Mouse (Mus musculus) gastrocnemius, adult 2 months (tissue): Measurements from ENCODE around the gene Relt. TPM values are rescaled to one million over a fixed set of nuclear protein-coding genes. Genes with fewer than 3 reads are reported as not detected.

ENCODE experiments used
- DNase-seq: peaks from one replicate; pipeline ENCODE4 v3.0.0; 2022
- H3K27ac ChIP-seq: fragments of 200-600 bp; 2 replicates; pipeline ENCODE4 v1.8.1; 2022; ENCODE audit warnings: mild to moderate bottlenecking
- H3K4me3 ChIP-seq: fragments of 200-600 bp; 2 replicates; pipeline ENCODE4 v1.8.1; 2022; ENCODE audit warnings: mild to moderate bottlenecking, moderate library complexity
- CTCF ChIP-seq: fragments of 200-600 bp; IDR thresholded peaks from 2 replicates; pipeline ENCODE4 v1.8.1; 2022; ENCODE audit warnings: antibody characterized with exemption, mild to moderate bottlenecking, moderate library complexity
- intact Hi-C: fragments of 180-260 bp; cut with DNase I; formaldehyde crosslinking; loops from one replicate; pipeline ENCODE4 v1.15.1; 2025
- total RNA-seq, 2 experiments: library from RNA; stranded (reverse); gene quantifications; 2 replicates each; pipeline ENCODE4 v1.2.3; 2021

Relt gene
- total RNA-seq, 2 experiments from 2014 or later, result 9.5 to 19.8 TPM

DNA sequence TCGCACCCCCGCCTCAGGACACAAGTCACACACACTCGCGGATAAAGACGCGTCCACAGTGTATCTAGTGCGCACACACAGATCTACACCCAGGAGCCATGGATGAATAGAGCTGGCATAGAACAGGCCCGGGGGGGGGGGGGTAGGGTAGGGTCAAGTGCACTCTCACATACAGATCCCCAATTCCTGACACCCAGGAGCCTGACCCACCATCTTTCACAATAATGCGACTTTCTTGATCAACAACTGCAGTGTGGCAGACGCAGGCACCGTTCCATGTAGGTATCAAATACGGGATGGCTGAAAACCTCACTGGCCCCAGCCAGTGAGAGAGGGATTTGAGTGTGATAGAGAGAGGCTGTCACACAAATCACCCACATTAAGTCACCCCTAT lies 31.6 kb upstream of the Relt start:
- Histone ChIP-seq H3K27ac (peak overlapping the region; percentile 88), H3K4me3 (peak overlapping the region; percentile 81)
- intact Hi-C loops, result no loop called here
- peak; percentile 29 for DNase-seq
- no peak for TF ChIP-seq CTCF

GRCm38 (mm10) chr7:100894057-100894832 lies 31.0 kb upstream of the Relt start:
- intact Hi-C loops, result no loop called here
- Histone ChIP-seq H3K27ac (peak overlapping the region; percentile 88), H3K4me3 (peak overlapping the region; percentile 81)
- DNase-seq, result peak; percentile 65
- TF ChIP-seq CTCF, result no peak

DNA sequence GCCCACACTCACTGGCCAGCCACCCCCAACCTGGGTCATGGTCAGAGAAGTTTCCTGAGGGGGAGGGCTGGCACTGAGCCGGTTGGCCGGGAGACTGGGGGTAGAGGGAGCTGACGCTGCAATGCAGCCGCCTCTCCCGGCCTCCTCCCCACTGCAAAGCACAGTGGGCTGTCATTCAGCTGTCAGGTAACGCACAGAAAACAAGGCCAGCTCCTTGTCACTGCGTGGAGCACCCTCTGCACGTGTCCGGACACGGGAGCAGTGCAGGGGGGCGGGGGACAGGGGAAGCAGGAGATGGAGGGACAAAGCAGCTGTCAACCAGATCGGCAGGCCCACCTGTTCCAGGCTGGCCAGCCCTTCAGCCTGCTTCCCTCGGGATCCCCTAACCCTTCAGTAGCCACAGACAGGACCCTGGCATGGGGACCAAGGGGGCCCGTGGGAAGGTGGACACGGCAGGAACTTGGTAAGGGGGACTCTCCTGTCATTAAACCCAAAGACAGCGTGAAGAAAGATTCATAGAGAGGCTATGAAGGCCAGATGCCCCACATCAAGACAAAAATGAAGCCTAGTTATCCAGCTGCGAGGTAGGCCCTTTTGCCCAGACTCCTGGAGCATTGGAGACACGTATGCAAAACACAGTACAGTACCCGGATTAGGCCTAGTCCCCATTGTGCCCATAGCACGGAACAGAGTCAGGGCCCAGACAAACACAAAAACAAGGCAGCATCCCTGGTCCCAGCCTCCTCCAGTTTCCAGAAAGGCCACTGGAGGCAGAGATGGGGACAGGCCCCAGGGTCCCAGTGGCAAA lies 30.2 kb upstream of the Relt start:
- peak overlapping the region; percentile 88 for H3K27ac ChIP-seq
- intact Hi-C loops, result no loop called here
- no peak for TF ChIP-seq CTCF
- DNase-seq, result peak; percentile 60
- H3K4me3 ChIP-seq, result peak overlapping the region; percentile 81

DNA sequence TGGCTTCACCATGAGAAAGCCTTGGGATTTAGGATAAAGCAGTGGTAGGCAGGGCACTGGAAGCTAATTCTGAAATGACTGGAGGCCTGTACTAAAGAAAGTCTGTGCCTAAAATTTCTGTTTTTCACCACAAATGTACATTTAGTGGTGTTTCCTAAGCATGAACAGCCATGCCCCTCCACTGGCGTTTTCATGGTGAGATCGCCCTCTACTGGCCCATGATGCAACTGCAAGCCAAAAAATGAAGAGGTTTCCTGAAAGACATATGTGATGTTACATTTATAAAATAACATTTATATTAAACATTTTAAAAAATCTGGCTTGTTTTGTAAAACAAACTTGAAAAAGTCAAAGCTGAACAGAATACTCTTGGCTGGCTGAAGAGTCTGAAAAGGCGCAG lies 23.3 kb upstream of the Relt start:
- DNase-seq, result peak; percentile 53

DNA sequence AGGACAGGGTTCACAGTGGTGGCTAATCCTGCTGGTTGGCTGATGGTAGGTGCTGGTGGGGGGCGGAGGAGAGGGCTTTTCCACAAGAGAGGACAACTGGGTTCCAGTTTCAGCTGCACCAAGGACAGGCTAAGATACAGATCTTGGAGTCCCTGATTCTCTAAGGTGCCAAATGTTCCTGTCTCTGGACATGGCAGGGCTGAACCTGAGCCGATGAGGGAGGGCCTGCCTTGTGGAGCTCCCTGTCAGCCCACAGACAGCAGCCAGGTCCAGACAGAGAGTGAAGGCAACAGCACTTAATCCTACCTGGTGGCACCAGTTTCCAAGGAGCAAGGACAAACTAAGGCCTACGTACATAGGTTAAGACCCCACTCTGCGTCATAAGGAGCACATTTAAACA lies 21.2 kb upstream of the Relt start:
- no peak for TF ChIP-seq CTCF
- intact Hi-C loops, result no loop called here
- DNase-seq, result peak; percentile 68
- H3K27ac ChIP-seq, result peak overlapping the region; percentile 87
- no peak overlapping the region for H3K4me3 ChIP-seq

More for the DNA sequence above, 23.3 kb upstream of the Relt start:
- intact Hi-C loops, result no loop called here
- no peak overlapping the region for H3K4me3 ChIP-seq
- H3K27ac ChIP-seq, result peak overlapping the region; percentile 28; the same call in 1 of the 2 replicates
- TF ChIP-seq CTCF, result peak; percentile 96

DNA sequence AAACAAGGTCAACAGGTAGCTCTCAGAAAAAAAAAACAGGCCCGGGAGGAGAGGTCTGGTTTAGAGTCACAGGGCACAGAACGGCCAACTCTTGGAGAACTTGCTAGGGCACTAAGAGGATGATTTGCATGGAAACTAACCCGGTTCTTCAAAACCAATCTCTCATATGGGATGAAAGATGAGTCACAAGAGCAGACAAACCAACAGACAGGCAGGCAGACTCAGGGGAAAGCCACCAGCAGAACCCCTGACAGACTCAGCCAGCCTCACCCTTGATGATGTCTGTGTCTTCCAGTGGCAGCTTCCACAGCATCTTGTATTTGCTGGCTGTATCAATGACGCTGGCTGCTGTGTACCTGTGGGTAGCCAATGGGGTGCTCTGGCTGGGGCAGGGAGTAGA lies 18.7 kb upstream of the Relt start:
- no peak for TF ChIP-seq CTCF
- DNase-seq, result peak; percentile 20
- peak overlapping the region; percentile 87 for H3K27ac ChIP-seq
- intact Hi-C loops, result loop anchor here (2.0 kb wide), 1 partner anchor 29 kb away; no protein-coding TSS in a partner anchor
- H3K4me3 ChIP-seq, result no peak overlapping the region

DNA sequence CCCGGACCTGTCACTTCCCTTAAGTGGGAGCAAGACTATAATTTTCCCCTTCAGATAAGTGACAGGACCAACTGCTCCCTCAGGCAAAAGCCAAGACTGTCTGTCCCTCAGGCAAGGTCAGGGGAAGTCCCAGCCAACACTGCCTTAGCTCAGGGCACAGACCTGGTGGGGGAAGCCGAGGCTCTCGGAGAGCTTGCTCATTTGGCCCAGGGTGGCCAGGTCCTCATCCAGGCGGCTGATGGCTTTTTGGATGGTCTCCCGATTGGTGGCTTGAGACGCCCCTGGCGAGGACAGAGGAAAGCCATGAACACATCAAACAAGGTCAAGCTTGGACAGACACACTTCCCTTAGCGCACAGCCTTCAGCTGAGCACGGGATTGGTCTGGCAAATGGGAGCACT lies 18.3 kb upstream of the Relt start:
- H3K27ac ChIP-seq, result peak overlapping the region; percentile 87
- peak overlapping the region; percentile 40 for H3K4me3 ChIP-seq
- DNase-seq, result peak; percentile 92
- TF ChIP-seq CTCF, result no peak
- intact Hi-C loops, result loop anchor here (2.0 kb wide), 1 partner anchor 29 kb away; no protein-coding TSS in a partner anchor

DNA sequence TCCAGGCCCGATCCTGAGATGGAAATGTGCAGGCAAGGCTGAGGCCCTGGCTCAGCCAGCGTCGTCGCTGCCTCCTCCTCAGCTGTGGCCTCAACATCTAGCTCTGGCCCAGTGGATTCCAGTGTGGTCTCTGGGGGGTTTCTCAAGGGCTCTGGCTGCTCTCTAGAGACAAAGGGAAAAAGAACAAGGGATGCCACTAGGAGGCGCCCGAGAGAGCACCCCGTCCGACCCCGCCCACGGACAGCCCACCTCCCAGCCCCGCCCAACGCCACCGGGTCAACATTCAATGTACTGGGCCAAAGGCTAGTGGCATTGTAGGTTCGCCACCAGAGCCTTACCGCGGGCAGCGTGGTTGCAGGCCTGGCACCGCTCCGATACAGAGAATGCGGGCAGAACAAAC lies 16.3 kb upstream of the Relt start:
- Histone ChIP-seq H3K4me3 (no peak overlapping the region), H3K27ac (peak overlapping the region; percentile 31; the same call in 1 of the 2 replicates)
- peak; percentile 61 for TF ChIP-seq CTCF
- peak; percentile 76 for DNase-seq
- intact Hi-C loops, result loop anchor here (5.0 kb wide), 1 partner anchor 42 kb away; no protein-coding TSS in a partner anchor

GRCm38 (mm10) chr7:100876771-100877170 lies 13.5 kb upstream of the Relt start:
- H3K27ac ChIP-seq, result no peak overlapping the region
- no peak overlapping the region for H3K4me3 ChIP-seq
- peak; percentile 13 for DNase-seq
- TF ChIP-seq CTCF, result no peak
- intact Hi-C loops, result loop anchor here (5.0 kb wide), 1 partner anchor 39 kb away; no protein-coding TSS in a partner anchor

DNA sequence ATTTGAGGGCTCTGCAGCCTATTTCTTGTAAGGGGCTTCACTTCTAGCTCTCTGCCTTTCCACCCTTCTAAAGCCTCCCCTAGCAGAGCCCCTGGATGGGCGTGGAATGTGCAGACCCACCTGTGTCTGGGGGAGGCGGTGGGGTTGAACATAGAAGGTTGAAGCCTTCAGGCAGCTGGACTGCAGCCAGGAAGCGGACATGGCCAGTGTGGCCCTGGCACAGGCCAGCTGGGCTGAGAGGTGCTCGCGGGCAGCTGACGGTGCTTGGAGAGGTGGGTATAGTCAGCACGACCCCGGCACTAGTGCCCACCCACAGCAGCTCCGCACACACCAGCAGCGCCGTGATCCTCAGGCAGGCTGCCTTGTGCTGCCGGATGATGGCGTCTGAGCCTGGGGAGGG lies 13.0 kb upstream of the Relt start:
- peak; percentile 43 for DNase-seq
- no peak overlapping the region for H3K4me3 ChIP-seq
- H3K27ac ChIP-seq, result no peak overlapping the region
- no peak for TF ChIP-seq CTCF
- intact Hi-C loops, result loop anchor here (5.0 kb wide), 1 partner anchor 39 kb away; no protein-coding TSS in a partner anchor

DNA sequence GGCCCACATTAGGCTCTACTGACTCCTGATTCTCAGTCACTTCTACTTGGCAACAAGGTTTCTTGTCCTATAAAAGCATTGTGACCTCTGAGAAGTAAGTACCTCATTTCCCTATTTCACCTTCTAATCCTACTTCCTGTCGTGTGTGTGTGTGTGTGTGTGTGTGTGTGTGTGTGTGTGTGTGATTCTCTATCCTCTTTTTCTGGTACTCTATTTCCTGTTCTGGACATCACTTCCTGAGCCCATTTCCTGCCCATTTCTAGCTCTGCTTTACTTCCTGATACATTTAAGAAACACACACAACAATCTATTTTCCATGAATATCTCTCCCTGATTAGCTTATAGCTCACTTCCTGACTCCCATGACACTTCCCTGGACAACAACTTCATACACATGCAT lies 12.6 kb upstream of the Relt start:
- Histone ChIP-seq H3K27ac (no peak overlapping the region), H3K4me3 (no peak overlapping the region)
- no peak for DNase-seq
- TF ChIP-seq CTCF, result no peak
- intact Hi-C loops, result loop anchor here (5.0 kb wide), 1 partner anchor 39 kb away; no protein-coding TSS in a partner anchor

- no peak for TF ChIP-seq CTCF
- H3K4me3 ChIP-seq, result no peak overlapping the region
- DNase-seq, result no peak
- intact Hi-C loops, result no loop called here
- H3K27ac ChIP-seq, result no peak overlapping the region; the same call in 1 of the 2 replicates
These were observed 10.0 kb upstream of the Relt start for GRCm38 (mm10) chr7:100873197-100873596.

DNA sequence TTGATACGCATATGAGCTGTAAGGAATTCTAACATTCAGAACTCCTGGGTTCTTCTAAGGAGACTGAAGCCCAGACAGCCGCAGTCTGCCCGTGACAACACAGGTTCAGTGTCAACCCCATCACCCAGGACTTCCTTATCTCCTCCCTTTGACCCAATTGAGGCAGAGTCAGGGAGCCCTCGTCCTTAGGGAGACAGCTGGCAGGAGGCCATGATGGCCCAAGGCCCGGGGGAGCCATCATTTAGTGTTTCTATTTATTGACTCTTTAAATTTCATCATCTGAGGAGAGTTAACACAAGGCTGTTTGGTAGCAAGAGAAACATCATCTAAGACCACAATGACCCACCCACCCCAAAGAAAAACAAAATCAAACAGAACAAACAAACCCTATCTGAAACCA lies 8.6 kb upstream of the Relt start:
- H3K4me3 ChIP-seq, result no peak overlapping the region
- DNase-seq, result peak; percentile 45
- no peak overlapping the region for H3K27ac ChIP-seq
- intact Hi-C loops, result no loop called here
- no peak for TF ChIP-seq CTCF
